Mouse (Mus musculus) adrenal gland, adult 10 weeks (tissue): Measurements from ENCODE around the gene Adtrp. TPM values are rescaled to one million over a fixed set of nuclear protein-coding genes. Genes with fewer than 3 reads are reported as not detected.

Experiments
- polyA plus RNA-seq: library from polyadenylated mRNA; stranded (reverse); fragments of 350-450 nt; fragmentation: Illumina TruSeq; extraction: RNeasy Lipid Tissue Mini Kit (QIAGEN cat#74804); gene quantifications from one replicate; pipeline ENCODE4 v1.2.3, GENCODE M21; 2014; ENCODE audit warnings: low read depth, low replicate concordance

Gene Adtrp
- 80.9 TPM for polyA plus RNA-seq

DNA sequence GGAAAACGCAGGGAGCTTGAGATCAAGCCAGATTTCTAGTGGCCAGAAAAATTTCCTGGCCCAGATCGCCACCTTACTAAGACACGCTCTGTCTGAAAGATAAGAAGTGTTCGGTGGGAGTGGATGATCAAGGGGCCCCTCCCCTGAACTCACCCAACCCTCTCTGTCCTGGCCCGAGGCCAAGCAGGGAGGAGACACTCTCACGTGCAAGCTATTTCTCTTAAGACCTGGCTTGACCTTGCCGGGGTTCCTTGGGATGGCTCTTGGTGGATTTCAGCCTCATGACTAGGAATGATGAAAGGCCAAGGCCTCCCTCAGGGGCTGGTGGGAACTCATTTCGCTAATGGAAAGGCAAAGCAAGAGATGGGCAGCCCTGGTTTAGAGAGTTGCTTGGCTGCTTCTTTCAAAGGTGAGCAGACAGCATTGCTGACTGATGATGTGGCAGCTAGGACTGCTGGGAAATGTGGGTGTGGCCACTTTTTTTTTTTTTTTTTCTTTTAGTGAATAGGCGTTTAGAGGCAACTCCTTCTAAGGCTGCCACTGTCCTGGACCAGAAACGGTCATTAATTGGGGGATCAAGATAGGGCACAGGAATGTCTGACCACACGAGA, at the start of gene Adtrp:
TSS of gene Adtrp (minus strand) at position 169 of the 611 bp plus-strand sequence.

Other genes starting within 250 kb of the Adtrp start
- gene Tmem170b, start 241.8 kb downstream of the Adtrp start, polyA plus RNA-seq: 26.7 TPM
- 37.6 TPM for gene Hivep1, start 204.3 kb upstream of the Adtrp start, polyA plus RNA-seq